Mouse (Mus musculus) cerebellum, adult 9-11 months (tissue): ENCODE results near the gene Tut1.
A peak's percentile ranks its signal among the peaks of the same experiment; 100 is the strongest.

ENCODE experiments used
- DNase-seq: peaks from one replicate; pipeline ENCODE4 v3.0.0; 2022

The Tut1 gene

GRCm38 (mm10) chr19:8953135-8954039 is at the start of gene Tut1:
TSS of gene Tut1 (plus strand) at chr19:8953847.
- peak; percentile 92 for DNase-seq

GRCm38 (mm10) chr19:8908531-8908930 is 45.1 kb upstream of the Tut1 start:
- no peak for DNase-seq

GRCm38 (mm10) chr19:8911810-8912209 is 41.8 kb upstream of the Tut1 start:
- no peak for DNase-seq

- no peak for DNase-seq
Measured at GRCm38 (mm10) chr19:8914212-8914611, 39.4 kb upstream of the Tut1 start.

GRCm38 (mm10) chr19:8919000-8919399 is 34.6 kb upstream of the Tut1 start:
- no peak for DNase-seq

- no peak for DNase-seq
Measured at GRCm38 (mm10) chr19:8919684-8920072, 34.0 kb upstream of the Tut1 start.

GRCm38 (mm10) chr19:8920073-8920736 is 33.4 kb upstream of the Tut1 start, which contains the start of gene B3gat3:
TSS of gene B3gat3 (plus strand) at chr19:8920374.
- DNase-seq: peak; percentile 97

- DNase-seq: no peak
Measured at GRCm38 (mm10) chr19:8920836-8921291, 32.8 kb upstream of the Tut1 start.

GRCm38 (mm10) chr19:8921741-8922140 is 31.9 kb upstream of the Tut1 start:
- peak; percentile 47 for DNase-seq

GRCm38 (mm10) chr19:8926766-8927165 is 26.9 kb upstream of the Tut1 start:
- peak; percentile 51 for DNase-seq

- no peak for DNase-seq
Measured at GRCm38 (mm10) chr19:8927891-8928525, 25.6 kb upstream of the Tut1 start.

- peak; percentile 87 for DNase-seq
Measured at GRCm38 (mm10) chr19:8928689-8929223, 24.9 kb upstream of the Tut1 start.

GRCm38 (mm10) chr19:8929224-8930088 is 24.2 kb upstream of the Tut1 start, which contains the start of the genes Rom1 and Eml3:
TSS of gene Rom1 (minus strand) at chr19:8929356.
TSS of gene Eml3 (plus strand) at chr19:8929552.
- DNase-seq: peak; percentile 89

- DNase-seq: no peak
Measured at GRCm38 (mm10) chr19:8930117-8930516, 23.5 kb upstream of the Tut1 start.

GRCm38 (mm10) chr19:8930771-8931170 is 22.9 kb upstream of the Tut1 start:
- DNase-seq: no peak

- no peak for DNase-seq
Measured at GRCm38 (mm10) chr19:8936736-8937135, 16.9 kb upstream of the Tut1 start.

GRCm38 (mm10) chr19:8940526-8941133 is 13.0 kb upstream of the Tut1 start:
- DNase-seq: peak; percentile 73

- peak; percentile 65 for DNase-seq
Measured at GRCm38 (mm10) chr19:8941136-8941514, 12.5 kb upstream of the Tut1 start.

GRCm38 (mm10) chr19:8941515-8942217 is 12.0 kb upstream of the Tut1 start, which contains the start of gene Mta2:
TSS of gene Mta2 (plus strand) at chr19:8941875.
- DNase-seq: peak; percentile 97

GRCm38 (mm10) chr19:8942276-8942964 is 11.2 kb upstream of the Tut1 start:
- DNase-seq: no peak
